Mouse (Mus musculus) thymus, postnatal 14 days (tissue): ENCODE results near the gene Zfp74.
"Not testable (repeated sequence)": the region's sequence is repeated elsewhere in the genome, so short reads cannot be mapped to it uniquely, and the experiment has no call there.

Experiments
- DNase-seq: peaks from one replicate; pipeline ENCODE4 v3.0.0; 2021

The Zfp74 gene

DNA sequence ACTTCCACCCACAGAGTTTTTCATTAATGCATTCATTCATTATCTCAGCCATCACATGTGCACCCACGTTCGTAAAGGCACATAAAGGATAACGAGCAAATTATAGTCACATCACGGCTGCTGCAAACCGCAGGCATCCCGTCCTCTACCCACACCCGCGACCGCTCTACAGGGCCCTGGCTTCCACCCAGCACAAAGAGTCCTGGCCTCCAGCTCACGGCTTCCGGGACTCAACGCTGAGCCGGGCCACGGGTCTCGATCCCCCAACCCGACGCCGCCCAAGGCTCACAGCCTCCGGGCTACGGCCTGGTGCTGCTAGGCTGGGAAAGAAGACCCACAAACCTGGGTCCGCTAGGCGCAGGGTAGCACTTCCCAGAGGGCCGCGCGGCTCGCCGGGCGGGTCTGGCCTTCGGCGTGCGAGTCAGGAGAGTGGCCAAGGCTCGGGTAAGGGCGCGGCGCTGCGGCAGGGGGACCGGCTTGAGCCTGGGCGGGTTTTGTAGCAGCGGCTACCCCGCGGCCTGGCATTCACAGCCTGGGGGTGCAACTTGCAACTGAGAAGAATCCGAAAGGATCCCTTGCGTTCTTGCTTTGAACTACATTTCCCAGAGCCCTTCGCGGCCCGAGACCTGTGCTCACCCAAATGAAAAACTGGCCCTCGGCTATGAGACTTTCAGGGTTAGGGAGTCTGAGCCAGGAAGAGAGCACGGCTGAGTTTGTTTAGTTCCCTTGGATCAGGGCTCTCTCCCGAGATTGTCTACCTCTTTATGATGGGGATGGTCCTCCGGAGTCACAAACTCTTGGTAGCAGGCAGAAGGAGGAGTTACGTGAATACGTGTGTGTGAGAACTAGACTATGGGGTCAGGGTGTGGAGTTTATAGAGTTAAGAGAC, at the start of gene Zfp74:
Gene Zfp74 (minus strand): TSS at position 577 of the 889 bp plus-strand sequence.
- DNase-seq, result peak; percentile 83

DNA sequence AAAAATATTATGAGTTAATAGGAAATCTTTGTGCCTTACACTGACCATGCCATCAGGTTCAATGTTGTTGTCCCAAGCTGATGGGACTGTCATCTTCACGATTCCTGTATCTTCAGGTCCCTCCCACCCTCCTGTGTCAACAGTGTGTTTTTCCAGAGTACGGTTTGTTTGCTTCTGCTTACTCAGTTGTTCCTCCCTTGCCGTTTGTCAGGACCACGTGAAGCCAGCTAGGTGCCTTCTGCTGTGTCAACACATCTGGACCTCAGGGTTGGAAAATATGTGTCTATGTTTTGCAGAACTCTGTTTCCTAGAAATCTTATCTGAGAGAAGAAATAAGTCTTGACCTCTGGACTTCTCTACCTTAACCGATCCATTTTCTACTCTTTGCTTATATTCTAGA, 46.7 kb upstream of the Zfp74 start:
- DNase-seq, result no peak

DNA sequence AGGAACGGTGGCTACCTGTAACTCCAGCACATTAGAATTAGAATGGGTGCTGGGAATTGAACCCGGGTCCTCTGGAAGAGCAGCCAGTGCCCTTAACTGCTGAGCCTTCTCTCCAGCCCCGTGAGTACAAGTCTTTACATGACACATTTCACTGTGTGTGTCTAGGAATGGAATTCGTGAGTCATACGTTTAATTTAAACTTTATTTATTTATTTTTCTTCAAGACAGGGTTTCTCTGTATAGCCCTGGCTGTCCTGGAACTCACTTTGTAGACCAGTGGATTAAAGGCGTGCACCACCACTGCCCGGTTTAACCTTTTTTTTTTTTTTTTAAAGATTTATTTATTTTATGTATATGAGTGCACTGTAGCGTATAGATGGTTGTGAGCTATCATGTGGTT, 41.2 kb upstream of the Zfp74 start:
- DNase-seq, result no peak

DNA sequence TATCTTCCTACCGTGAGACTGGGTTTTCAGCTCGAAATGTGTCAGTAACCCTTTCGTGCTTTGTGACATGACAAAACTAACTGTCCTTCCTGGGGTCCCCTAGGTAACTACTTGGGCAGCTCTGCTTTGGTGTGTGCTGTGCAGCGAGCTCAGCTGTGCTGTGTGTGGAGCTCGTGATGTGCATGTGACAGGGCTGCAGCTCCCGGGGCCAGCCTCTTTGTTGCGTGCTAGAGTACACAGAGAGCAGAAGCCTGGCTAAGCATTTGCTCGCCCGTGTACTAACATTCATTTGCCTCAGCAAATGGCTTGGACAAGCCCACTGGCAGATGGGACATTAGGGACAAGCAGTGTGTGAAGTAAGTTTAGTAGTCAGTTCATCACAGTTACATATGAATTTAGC, 39.5 kb upstream of the Zfp74 start:
- DNase-seq, result no peak

DNA sequence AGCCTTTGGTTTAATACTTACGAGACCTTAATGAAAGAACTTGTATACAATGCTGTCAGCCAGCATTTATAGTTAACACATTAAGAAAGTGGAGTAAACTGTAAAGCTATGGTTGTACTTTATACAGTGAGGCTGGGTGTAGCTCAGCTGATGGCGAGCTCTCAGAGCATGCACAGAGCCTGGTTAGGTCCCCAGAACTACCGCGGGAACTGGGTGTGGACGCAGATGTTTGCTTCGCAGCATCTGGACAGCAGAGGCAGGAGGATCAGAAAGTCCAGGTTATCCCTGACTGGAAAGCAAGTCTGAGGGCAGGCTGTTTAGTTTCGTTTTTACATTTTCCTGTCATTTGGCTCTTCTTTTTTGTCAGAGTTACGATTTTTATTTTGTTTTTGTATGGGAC, 38.8 kb upstream of the Zfp74 start:
- no peak for DNase-seq

DNA sequence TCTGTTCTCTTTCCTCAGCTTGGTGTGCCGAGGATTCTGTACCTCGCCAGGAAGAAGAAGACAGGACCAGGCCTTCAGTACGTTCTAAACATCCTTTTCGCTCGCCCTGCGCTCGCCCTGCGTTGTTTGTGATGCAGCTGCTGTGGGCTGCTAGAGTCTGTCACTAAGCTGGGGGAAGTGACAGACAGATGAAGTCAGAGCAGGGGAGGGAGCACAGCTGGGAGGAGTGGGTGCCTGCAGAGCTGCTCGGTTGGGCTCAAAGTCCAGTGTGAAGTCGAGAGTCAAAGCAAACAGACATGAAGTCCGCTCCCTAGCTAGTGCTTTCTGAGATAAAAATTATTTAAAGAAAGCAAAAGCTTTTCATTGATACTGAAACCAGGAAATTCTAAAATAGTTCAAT, 35.1 kb upstream of the Zfp74 start:
- DNase-seq, result no peak

DNA sequence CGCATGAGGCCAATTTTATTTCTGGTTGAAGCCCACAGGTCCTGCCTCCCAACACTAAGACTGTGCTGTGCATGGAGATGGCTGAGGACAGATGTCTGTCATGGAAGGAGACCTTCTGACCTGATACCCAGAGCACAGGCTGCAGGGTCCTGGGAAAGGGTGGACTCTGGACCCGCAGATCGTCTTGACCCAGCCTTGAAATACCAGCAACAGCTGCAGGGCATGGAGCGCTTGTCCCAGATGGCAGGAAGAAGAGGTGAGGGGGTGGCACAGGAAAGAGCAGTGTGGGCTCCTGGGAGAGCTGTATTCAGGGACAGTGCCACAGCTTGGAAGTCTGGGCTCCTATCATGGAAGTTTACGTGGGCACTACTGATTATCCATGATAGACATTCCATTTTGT, 33.7 kb upstream of the Zfp74 start:
- DNase-seq, result no peak

DNA sequence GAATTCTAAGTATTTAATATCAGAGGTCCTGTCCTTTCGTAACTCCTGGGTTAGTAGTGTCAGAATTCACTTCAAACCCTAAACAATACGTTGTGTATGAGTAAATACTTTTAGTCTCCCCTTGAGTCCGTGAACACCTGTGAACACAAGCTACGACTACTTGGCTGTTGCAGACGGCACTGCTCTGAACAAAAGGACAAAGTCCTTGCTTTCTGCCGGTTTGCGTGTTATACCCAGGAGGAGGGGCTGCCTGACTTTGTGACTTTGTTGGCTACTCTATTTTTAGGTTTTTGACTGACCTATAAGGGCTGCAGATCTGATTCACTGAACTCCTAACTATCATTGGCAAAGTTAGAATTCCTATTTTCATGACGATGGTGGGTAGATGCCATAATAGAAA, 32.2 kb upstream of the Zfp74 start:
- no peak for DNase-seq

DNA sequence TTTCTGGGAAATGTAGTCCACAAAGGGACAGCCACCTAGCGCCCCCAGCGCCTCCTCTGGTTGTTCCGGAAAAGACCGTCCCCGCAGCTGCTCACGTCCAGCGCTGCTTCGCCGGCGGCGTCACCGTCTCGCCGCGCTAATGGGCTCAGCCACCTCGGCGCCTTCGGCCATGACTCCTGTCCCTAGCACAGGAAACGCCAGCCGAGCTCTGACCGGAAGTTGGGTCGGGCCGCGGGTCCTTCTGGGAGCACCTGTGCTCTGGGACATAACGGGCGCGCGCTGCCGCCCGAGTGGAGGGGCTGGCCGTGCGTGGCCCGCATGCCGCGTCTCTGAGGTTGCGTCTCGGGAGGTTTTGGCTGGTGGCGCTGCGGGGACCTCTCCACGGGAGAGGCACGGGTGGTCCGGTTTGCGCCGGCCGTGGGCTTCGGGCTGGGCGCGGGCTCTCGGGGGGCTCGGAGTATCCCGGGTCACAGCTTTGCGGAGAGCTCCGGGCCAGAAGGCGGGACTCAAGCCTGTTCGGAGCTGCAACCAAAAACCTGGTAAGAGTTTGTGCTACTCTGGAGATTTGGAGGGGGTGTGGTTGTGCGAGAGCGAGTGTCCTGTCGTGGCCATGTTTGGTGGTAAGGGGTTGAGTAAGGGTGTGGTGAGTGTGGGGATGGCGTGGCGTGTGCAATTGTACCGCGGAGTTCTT, 29.9 kb upstream of the Zfp74 start, which contains the start of gene Zfp568:
Gene Zfp568 (plus strand): TSS at position 266 of the 691 bp plus-strand sequence.
- peak; percentile 84 for DNase-seq

DNA sequence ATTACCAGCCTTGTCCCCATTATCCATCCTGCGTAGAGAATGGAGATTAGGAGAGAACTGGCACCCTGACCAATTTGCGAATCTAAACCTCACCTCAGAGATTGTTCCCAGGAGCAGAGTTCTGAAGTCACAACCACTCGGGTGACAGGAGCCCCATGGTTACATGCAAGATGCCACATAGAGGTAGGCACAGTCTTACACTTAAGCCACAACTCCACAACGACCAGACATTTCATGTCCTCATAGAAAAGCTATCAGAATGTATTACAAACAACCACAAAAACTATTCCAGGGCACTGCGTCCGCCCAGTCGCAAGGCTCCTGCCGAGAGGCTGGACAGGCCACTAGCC, 29.4 kb upstream of the Zfp74 start:
- DNase-seq, result no peak

DNA sequence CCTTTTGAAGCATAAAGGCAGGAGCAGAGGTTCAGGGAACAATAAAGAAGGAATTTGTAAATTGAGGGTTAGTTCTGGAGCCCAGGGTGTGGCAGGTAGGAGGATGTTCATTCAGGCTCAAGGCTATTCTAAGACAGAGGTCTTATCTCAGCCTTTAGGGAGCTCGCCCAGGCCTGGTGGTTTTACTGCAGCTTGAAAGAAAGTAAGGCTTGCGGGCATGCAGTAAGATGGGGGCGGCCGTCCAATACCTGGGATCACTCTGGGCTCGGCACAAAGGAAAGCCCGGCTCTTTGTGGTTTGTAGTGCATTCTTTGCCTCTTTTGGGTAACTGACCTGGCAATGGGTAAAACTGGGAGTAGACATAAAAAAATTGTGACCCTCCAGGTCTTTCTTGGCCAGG, 29.0 kb upstream of the Zfp74 start:
- DNase-seq, result peak; percentile 7

DNA sequence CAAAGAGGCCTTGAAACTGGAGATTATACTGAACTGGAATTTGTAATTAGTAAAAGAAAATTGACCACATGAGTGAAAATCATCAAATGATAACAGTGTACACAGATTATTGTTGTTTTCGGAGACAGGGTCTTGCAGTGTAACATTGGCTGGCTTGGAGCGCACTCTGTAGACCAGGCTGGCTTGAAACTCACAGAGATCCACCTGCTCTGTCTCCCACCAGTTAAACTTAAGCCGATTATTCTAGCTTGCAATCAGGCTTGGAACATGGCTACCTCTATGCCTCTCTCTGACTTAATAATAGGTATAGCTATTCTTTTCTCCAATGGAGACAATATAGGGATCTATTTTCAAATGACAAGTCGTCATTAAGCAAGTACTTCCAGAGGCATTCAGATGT, 28.5 kb upstream of the Zfp74 start:
- no peak for DNase-seq

DNA sequence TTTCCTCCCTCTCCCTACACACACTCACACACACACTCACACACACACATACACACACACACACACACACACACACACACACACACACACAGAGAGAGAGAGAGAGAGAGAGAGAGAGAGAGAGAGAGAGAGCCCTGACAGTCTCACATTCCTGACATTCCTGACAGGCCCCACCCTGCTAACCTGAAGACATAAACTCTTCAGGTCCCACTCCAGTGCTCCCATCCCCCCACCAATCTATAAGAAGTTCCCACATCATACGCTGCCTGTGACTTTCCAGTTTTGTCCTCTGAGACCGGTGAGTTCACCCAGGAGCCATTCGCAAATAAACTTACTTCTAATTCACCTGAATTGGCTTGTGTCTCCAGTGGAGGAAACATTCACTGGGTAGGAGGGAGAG, 28.0 kb upstream of the Zfp74 start:
- DNase-seq, result no peak

DNA sequence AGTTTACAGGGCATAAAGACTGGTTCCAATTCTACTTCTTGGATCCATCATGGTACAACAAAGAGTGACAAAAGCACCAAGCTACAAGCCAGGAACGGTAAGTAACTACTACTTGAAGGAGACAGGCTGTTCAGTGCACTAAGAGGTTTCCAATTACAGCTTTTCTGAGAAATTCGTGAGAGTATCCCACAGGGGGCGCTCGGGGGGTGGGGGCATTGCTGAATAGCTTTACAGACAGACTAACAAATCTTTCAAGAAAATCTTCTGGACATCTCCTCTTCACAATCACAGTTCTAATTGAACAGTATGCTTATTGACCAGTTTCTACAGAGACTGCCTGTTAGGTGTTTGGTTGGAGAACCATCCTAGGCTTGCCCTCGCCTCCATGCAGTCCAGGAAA, 27.6 kb upstream of the Zfp74 start:
- peak; percentile 23 for DNase-seq

DNA sequence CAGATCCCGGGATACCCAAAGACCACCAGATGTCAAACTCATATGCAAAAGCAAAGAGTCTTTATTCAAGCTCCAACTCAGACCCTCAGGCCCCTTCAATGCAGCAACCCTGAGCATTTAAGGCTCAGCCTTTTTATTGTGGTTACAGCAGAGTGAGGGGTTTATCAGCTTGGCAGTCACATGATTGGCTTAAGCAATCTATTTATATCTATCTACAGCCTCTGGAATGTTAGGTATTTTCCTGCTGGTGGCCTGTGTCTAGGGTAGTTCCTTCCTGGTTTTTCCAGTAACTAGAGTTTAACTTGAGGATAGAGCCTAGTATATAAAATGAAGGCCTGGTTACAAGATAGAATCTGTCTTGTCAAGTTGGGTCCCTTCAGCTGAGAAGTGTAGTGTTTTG, 26.9 kb upstream of the Zfp74 start:
- no peak for DNase-seq

DNA sequence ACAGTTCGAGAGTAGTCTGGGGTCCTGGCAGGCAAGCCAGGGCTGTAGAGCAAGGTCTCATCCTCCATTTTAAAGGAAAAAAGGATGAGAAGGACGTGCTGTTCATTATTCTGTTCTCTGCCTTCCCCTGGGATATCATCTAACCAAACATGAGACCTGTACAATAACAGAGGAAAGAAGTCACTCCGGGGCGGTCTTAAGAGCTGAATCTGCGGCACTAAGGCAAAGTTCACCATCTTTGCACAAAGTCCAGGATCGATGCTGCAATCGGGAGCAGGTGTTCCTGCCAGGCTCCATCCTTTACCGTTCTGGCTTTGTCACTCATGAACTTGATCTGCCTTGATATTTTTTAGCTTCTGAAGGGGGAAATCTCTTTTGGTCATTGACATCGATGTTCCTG, 16.8 kb upstream of the Zfp74 start:
- no peak for DNase-seq

DNA sequence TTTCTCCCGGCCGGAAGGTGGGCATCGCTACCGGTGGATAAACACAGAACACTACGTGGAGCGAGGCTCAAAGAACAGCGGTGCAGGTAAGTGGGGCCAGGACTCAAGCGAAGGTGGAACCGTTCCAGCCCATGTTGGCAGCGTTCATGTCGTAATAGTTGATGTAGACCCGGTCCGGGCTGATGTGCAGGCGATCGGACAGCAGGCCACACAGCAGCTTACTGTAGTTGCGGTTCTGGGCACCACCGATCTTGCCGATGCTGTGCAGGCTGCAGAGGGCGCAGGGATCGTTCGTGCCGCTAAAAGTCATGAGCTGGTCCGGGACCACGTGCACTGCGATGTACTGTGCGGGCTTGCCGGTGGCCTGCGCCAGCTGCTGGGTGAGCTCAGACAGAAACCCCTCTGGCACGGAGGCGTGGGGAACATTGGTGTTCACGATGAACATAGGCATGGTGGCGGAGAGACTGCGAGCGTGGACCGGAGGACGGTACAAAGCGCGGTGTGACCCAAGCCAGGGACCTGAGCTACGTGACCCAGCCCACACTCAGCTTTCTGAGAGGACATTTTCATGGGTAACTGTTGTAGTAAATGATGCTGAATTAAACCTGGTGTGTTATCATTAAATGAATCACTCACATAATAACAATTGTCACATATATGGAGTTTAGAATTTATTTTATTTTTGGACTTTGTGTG, 11.4 kb upstream of the Zfp74 start:
- DNase-seq, result not testable (repeated sequence)

DNA sequence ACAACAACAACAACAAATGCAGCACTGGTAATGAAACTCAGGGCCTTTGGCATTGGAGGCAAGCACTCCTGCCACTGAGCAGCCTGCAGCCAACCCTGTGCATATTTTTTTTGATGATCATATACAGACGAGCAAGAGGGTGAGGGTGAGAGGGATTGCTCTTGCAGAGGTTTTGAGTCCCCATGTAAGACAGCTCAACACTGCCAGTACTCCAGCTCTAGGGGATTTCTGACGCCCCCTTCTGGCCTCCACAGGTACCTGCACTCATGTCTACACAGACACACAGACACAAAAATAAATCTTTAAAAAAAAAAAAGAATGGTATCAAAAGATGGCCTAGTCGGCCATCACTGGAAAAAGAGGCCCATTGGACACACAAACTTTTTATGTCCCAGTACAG, 5.1 kb upstream of the Zfp74 start:
- DNase-seq, result no peak

DNA sequence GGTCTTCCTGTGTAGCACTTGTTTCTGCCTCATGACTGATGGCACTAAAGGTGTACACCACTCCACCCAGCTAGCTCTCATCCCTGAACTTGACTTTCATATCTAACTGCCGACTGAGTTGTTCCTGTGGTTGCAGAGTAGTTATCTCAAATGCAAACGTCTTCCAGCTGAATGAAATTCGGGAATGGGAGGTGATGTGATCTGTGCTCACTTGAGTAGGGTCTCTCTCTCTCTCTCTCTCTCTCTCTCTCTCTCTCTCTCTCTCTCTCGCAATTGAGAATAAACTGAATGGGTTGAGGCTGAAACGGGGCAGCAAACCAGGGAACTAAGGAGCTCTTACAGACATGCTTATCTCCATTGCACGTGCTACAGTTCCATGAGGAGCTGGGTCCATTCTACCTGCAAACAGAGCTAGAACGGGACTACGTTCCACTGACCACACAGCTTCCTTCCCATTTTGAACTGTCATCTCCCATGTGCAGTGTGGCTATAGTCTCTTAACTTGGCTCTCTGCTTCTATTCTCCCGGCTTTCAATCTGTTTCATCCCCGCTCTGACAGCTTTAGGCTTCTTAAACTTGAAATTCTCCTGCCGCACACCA, 4.3 kb upstream of the Zfp74 start:
- no peak for DNase-seq

DNA sequence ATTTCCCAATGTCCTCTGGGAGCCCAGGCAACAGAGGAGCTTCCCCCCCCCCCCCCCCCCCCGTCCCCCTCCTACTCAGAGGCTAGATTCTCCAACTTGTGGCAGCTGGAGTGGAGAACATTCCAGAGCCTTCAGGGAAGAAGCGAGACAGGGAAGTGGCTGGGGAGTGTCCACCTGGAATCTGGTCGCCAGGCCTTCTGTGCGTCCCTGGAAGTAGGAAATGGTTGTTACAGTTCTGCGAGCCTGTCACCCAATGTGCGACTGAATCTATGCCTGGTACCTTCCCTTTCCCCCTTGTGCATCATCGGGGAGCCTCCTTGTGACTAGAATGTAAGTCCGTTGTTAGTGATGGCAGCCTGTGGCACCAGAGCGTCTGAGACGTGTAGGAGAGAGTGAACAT, 2.4 kb upstream of the Zfp74 start:
- no peak for DNase-seq

DNA sequence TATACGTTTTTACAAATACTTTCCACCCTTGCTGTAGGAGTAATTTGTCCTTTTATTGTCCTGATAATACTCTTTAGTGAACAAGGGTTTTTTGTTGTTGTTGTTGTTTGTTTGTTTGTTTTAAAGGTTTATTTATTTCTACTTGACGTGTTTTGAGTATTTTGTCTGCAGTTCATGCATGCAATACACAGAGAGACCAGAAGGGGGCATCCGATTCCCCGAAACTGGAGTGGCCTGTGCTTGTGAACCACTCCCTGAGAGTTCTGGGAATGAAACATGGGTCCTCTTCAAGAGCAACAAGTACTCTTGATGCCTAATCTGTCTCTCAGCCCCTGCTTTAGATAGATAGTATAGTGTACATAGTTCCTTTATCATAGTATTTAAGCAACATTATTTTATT, 842 bp upstream of the Zfp74 start:
- peak; percentile 54 for DNase-seq

DNA sequence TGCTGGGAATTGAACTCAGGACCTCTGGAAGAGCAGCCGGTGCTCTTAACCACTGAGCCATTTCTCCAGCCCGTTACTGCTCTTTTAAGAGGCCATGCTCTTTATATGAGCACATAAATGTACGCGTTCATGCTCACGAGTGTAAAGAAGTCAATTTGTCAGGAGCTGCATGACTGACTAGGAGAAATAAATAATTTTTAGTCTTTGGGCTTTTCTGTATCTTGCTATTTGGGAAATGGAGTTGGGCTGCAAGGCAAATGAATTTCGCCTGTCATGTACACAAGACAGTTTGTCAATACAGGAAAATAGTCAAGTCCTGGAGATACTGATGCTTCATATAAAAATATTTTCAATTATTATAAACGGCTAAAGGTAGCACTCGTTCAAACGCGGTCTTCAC, 803 bp downstream of the Zfp74 start:
- no peak for DNase-seq

DNA sequence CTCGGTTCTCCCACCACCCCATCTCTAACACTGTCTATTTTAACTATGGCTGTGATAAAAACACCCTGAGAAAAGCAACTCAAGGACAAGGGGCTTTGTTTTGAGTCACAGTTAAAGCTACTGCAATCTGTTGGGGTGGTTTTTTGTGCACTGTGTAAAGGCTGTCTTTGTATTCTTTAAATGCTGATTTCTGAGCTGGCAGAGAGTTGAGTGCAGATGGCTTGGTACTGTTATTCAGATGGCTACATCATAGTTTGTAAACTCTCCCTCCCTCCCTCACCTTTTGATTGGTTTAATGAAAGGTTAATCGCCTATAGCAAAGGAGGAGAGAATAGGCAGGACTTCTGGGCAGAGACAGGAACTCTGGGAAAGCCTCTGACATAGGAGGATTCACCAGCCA, 9.7 kb downstream of the Zfp74 start:
- no peak for DNase-seq

DNA sequence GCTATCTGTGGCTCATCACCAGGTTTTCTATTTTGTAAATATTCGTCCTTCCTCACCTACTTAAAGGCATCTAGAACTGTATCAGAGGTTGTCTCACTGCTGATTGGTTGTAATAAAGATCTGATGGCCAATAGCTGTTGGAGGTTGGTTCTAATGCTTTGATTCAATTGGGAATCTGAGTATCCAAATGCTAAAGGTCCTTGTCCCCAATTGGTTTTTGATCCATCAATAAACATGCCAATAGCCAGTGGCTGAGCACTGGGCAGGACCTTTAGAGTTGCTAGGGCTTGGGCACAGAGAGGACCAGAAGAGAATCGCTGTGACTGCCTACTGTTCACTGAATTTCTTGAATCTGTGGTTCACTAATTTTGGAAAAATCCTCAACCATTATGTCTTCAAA, 10.2 kb downstream of the Zfp74 start:
- DNase-seq, result no peak
